Mouse (Mus musculus): Measurements from ENCODE around the gene Mau2.
A peak's percentile ranks its signal among the peaks of the same experiment; 100 is the strongest.
"Not testable (repeated sequence)": the region's sequence is repeated elsewhere in the genome, so short reads cannot be mapped to it uniquely, and the experiment has no call there.

The Mau2 gene

GRCm38 (mm10) chr8:70042583-70043455 lies at the start of gene Mau2, which contains the start of gene Sugp1:
Mau2 (minus strand) TSS chr8:70042734.
Sugp1 (plus strand) TSS chr8:70042813.
- peak; percentile 95 for DNase-seq

- peak; percentile 37 for DNase-seq
Measured at GRCm38 (mm10) chr8:70089296-70089960, 46.9 kb upstream of the Mau2 start.

- DNase-seq: peak; percentile 69
Measured at GRCm38 (mm10) chr8:70087836-70088650, 45.5 kb upstream of the Mau2 start.

GRCm38 (mm10) chr8:70087237-70087636 lies 44.7 kb upstream of the Mau2 start:
- no peak for DNase-seq

GRCm38 (mm10) chr8:70086151-70086550 lies 43.6 kb upstream of the Mau2 start:
- DNase-seq: no peak

GRCm38 (mm10) chr8:70084191-70085065 lies 41.9 kb upstream of the Mau2 start:
- DNase-seq: no peak

GRCm38 (mm10) chr8:70083285-70083684 lies 40.8 kb upstream of the Mau2 start, which contains the start of gene Hapln4:
Hapln4 (plus strand) TSS chr8:70083457.
- DNase-seq: peak; percentile 84

- no peak for DNase-seq
Measured at GRCm38 (mm10) chr8:70081976-70082375, 39.4 kb upstream of the Mau2 start.

- DNase-seq: no peak
Measured at GRCm38 (mm10) chr8:70073682-70074081, 31.1 kb upstream of the Mau2 start.

- no peak for DNase-seq
Measured at GRCm38 (mm10) chr8:70073120-70073519, 30.6 kb upstream of the Mau2 start.

GRCm38 (mm10) chr8:70072441-70073069 lies 30.0 kb upstream of the Mau2 start, which contains the start of gene Tm6sf2:
Tm6sf2 (plus strand) TSS chr8:70072924.
- no peak for DNase-seq

GRCm38 (mm10) chr8:70071836-70072440 lies 29.4 kb upstream of the Mau2 start:
- no peak for DNase-seq

- DNase-seq: no peak
Measured at GRCm38 (mm10) chr8:70057721-70058120, 15.2 kb upstream of the Mau2 start.

GRCm38 (mm10) chr8:70050434-70050833 lies 7.9 kb upstream of the Mau2 start:
- DNase-seq: not testable (repeated sequence)

GRCm38 (mm10) chr8:70049662-70050061 lies 7.1 kb upstream of the Mau2 start:
- no peak for DNase-seq

GRCm38 (mm10) chr8:70043996-70044395 lies 1.5 kb upstream of the Mau2 start:
- no peak for DNase-seq

- DNase-seq: no peak
Measured at GRCm38 (mm10) chr8:70041885-70042546, 518 bp downstream of the Mau2 start.

GRCm38 (mm10) chr8:70037994-70038393 lies 4.5 kb downstream of the Mau2 start:
- no peak for DNase-seq

- no peak for DNase-seq
Measured at GRCm38 (mm10) chr8:70030255-70030654, 12.3 kb downstream of the Mau2 start.

GRCm38 (mm10) chr8:70026151-70026550 lies 16.4 kb downstream of the Mau2 start:
- DNase-seq: no peak
